Mouse (Mus musculus): ENCODE measurements around the gene Bbip1.
A peak's percentile ranks its signal among the peaks of the same experiment; 100 is the strongest.
"Not testable (repeated sequence)": the region's sequence is repeated elsewhere in the genome, so short reads cannot be mapped to it uniquely, and the experiment has no call there.

Bbip1 gene

GRCm38 (mm10) chr19:53943802-53944785, at the start of gene Bbip1, which contains the start of gene Shoc2:
Bbip1 (minus strand) TSS chr19:53944627.
Shoc2 (plus strand) TSS chr19:53944306.
- DNase-seq (ENCODE audit: low read depth, low spot score): peak; percentile 99

DNA sequence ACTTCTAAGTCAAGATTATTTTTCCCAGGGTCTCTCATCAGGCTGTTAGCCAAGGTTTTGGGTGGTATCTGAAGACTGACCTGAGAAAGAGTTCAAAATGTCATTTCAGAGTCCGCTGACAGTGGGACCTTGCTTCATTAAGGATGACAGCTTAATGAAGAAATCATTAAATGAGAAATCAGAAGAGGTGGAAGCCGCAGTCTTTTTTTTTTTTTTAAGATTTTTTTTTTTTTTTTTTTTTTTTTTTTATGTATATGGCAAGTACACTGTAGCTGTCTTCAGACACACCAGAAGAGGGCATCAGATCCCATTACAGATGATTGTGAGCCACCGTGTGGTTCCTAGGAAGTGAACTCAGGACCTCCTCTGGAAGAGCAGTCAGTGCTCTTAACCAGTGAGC, 49.4 kb upstream of the Bbip1 start:
- no peak for DNase-seq (ENCODE audit: low read depth, low spot score)

DNA sequence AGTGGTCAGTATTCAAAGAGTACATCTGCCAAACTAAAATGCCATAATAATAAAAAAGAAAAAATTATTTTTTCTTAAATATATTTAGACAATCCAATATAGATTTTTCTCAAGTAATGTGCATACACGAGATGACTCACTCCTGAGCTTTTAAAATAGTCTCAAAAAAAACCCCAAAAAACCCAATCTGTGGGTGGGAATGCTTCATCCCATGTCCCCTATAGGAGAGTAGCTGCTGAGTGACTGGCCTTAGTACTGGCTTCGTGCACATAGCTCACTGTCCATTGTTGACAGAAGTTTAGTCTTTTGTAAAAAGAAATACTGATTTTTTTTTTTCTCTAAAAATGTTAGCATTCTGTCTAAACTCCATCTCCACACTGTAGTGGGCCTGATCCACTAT, 46.1 kb upstream of the Bbip1 start:
- no peak for DNase-seq (ENCODE audit: low read depth, low spot score)

DNA sequence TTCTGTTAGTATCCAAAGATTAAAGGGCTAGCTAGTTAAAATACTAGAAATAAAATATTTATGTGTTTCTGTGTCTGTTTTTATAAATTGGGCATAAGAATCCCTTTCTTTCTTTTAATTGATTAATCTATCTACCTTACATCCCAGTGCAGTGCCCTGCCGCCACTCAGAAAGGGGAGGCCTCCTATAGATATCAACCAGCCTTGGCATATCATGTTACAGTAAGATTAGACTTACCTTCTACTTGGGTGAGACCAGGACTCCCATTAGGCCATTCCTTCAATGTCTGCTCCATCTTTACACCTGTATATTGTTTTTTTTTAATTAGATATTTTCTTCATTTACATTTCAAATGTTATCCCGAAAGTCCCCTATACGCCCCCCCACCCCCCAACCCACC, 40.2 kb upstream of the Bbip1 start:
- DNase-seq (ENCODE audit: low read depth, low spot score): no peak

DNA sequence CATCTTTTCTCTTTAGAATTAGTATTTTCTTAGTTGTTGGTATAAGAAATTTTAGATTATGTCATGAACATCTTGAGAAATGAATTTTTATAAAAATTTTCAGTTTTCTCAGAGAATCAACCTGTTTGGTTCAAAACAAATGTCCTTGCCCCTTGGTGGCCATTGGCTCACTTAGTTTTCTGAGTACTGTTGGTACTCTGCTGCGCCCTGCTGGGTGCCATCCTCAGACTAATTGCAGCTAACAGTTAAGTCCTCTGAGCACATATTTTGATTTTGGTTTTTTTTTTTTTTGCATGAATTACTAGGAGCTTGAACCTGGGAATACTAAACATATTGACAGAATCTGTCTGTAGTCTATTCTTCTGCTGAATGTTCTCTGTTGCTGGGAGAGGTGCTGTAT, 38.9 kb upstream of the Bbip1 start:
- no peak for DNase-seq (ENCODE audit: low read depth, low spot score)

GRCm38 (mm10) chr19:53982041-53982440, 37.6 kb upstream of the Bbip1 start:
- DNase-seq (ENCODE audit: low read depth, low spot score): no peak

DNA sequence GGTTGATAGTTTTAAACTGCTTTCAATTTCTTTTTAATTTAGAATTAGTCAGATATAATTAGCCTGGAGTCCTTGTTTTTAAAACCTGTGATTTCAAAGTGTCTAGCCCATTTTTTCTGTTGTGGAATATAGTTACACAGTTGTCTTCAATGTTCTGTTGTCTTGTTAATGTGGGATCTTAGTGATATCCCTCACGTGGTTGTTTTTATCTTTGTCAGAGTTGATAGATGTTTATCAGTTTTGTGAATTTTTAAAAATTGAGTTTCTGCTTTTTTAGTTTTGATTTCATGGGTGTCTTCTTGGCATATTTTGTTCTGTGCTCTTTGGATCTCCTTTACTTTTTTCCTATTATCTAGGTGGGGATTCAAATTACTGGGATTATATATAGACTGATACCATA, 29.2 kb upstream of the Bbip1 start:
- DNase-seq (ENCODE audit: low read depth, low spot score): no peak

GRCm38 (mm10) chr19:53971938-53972337, 27.5 kb upstream of the Bbip1 start:
- no peak for DNase-seq (ENCODE audit: low read depth, low spot score)

GRCm38 (mm10) chr19:53969226-53969625, 24.8 kb upstream of the Bbip1 start:
- DNase-seq (ENCODE audit: low read depth, low spot score): no peak

- no peak for DNase-seq (ENCODE audit: low read depth, low spot score)
Measured at GRCm38 (mm10) chr19:53964910-53965633, 20.6 kb upstream of the Bbip1 start.

DNA sequence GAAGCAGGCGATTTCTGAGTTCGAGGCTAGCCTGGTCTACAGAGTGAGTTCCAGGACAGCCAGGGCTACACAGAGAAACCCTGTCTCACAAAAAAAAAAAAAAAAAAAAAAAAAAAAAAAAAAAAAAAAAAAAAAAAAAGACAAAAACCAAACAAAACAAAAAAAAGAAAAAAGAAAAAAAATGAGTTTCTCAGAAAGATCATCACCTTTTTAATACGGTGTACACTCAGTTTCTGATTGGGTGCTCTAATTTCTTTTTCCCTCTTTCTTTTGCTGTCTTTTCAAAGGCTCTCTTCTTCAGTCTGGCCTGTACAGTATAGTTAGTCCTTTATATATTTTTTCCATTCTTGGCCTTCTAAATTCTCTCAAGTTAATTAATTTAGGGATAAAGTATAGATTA, 19.9 kb upstream of the Bbip1 start:
- not testable (repeated sequence) for DNase-seq (ENCODE audit: low read depth, low spot score)

DNA sequence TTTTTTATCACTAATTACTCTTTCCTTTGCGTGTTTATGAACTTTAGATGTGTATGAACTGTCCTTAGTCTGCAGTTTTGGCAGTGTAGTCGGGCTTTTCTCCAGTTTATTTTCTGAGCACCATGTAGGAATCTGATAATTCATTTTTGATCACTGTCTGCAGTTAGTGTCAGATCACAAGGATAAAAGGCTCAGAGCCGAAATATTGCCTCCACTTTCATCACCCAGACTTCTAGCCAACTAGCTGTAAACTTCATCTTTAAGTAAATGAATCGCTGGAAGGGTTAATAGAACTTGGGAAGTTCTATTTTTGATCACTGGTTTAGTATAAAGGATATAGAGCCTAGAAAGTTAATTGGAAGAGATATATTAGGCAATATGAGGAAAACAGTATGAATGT, 18.1 kb upstream of the Bbip1 start:
- no peak for DNase-seq (ENCODE audit: low read depth, low spot score)

DNA sequence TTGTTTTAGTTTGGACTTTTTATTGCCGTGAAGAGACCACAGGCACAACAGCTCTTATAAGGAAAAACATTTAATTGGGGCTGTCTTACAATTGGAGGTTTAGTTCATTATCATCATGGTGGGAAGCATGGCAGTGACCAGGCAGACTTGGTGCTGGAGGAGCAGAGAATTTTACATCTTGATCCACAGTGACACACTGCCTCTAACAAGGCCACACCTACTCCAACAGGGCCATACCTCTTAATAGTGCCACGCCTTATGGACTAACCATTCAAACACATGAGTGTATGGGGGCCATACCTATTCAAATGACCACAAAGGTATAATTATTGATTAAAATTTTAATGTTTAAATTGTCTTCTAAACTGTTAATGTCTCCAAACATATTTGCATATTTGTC, 13.1 kb upstream of the Bbip1 start:
- no peak for DNase-seq (ENCODE audit: low read depth, low spot score)

- peak; percentile 93 for DNase-seq (ENCODE audit: low read depth, low spot score)
Measured at GRCm38 (mm10) chr19:53945171-53946042, 980 bp upstream of the Bbip1 start.

- DNase-seq (ENCODE audit: low read depth, low spot score): no peak
Measured at GRCm38 (mm10) chr19:53944786-53945169, 351 bp upstream of the Bbip1 start.

DNA sequence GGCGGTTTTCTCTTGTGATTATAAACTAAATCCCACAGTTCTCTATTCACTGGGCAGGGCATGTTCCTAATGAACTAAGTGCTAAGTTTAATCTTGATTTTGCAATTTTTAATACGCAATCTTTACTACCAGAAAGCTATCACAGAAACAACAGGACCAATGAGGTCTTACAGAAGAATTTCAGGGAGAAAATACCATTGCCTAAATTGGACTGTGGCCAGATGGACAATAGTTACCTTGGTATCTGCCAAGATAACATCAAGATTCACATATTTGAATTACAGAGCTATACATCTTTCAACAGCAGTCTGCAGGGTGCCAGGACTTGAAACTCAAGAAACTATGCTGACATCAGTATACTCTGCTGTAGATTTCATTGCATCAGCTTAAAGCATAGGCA, 2.1 kb downstream of the Bbip1 start:
- no peak for DNase-seq (ENCODE audit: low read depth, low spot score)

DNA sequence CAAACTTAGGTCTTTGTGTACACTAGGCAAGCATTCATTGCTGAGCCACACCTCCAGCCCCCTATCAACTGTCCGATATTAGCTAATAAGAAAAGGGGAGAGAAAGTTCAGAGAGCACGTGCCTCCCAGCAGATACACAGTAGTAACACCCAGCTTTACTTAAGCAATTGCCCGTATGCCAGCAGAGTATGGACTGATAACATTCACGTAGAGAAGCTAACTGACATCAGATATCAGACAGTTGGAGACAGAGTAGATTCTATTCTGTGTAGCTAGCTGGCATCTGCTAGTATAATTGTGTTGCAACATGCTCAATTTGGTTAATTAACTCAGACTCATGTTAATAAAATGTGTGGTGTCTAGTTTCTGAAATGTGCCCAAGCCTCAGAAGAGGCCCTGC, 3.3 kb downstream of the Bbip1 start:
- DNase-seq (ENCODE audit: low read depth, low spot score): no peak

- DNase-seq (ENCODE audit: low read depth, low spot score): no peak
Measured at GRCm38 (mm10) chr19:53939467-53939866, 5.0 kb downstream of the Bbip1 start.

- no peak for DNase-seq (ENCODE audit: low read depth, low spot score)
Measured at GRCm38 (mm10) chr19:53934046-53934445, 10.4 kb downstream of the Bbip1 start.

- DNase-seq (ENCODE audit: low read depth, low spot score): no peak
Measured at GRCm38 (mm10) chr19:53933050-53933449, 11.4 kb downstream of the Bbip1 start.

DNA sequence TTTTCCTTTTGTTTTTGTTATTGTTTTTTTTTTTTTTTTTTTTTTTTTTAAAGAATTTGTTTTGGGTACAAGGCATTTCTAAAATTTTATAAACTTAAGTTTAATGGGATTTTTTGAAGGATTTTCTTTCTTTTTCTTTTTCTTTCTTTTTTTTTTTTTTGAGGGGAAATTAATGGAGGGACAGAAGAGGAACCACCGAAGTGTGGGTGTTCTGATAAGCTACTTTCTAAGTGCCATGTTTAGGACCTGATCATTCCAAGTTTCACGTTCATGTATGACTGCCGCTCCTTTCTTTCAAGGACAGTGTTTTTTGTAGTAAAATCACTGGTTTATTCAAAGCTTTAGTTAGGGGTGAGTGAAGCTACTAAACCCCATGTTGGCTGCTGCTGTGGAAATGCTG, 15.2 kb downstream of the Bbip1 start:
- DNase-seq (ENCODE audit: low read depth, low spot score): no peak

DNA sequence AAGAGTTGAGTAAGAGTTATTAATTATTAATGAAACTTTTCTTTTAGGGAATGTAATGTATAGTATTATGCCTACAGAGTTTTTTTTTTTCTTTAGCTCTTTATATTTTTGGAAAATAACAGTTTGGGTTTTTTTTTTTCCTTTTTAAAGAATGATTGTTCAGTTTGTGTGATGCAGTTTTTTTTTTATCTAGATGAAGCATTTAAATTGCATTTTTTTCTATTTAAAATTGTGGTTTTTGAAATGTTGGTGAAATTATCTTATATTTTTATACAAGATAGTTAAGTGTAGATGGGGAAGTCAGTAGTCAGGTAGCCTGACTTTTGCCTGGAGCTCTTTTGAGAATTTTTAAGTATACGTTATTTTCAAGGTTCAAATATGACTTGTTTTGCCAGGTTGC, 17.7 kb downstream of the Bbip1 start:
- DNase-seq (ENCODE audit: low read depth, low spot score): no peak

Data from R1 (cell line).